Mouse (Mus musculus) E14TG2a.4 (cell line): Measurements from ENCODE around the gene Robo4.
A peak's percentile ranks its signal among the peaks of the same experiment; 100 is the strongest.

Source experiments
- H3K27me3 ChIP-seq: 2 replicates; pipeline ENCODE4 v1.6.1; 2014; ENCODE audit warnings: low read length, control low read depth; ENCODE audit not compliant: insufficient read depth
- H3K36me3 ChIP-seq: 2 replicates; pipeline ENCODE4 v1.6.1; 2014; ENCODE audit warnings: low read length, control low read depth; ENCODE audit not compliant: insufficient read depth
- H3K4me1 ChIP-seq: replicated peaks from 2 replicates; pipeline ENCODE4 v1.6.1; 2014; ENCODE audit warnings: low read depth, low read length, control low read depth
- H3K4me3 ChIP-seq: replicated peaks from 2 replicates; pipeline ENCODE4 v1.5.1; 2014; ENCODE audit warnings: mild to moderate bottlenecking, low read length
- H3K9me3 ChIP-seq: 2 replicates; pipeline ENCODE4 v1.6.1; 2014; ENCODE audit warnings: low read length, control low read depth
- CTCF ChIP-seq: conservative IDR thresholded peaks from 2 replicates; pipeline ENCODE4 v1.5.1; 2014; ENCODE audit warnings: low read length
- NANOG ChIP-seq: IDR thresholded peaks from 2 replicates; pipeline ENCODE4 v1.6.1; 2014; ENCODE audit warnings: borderline replicate concordance, low read length, mixed read lengths
- POU5F1 ChIP-seq: IDR thresholded peaks from 2 replicates; pipeline ENCODE4 v1.6.1; 2014; ENCODE audit warnings: low read length, borderline replicate concordance

Robo4 gene

GRCm38 (mm10) chr9:37460043-37460960 lies 58.6 kb downstream of the Robo4 start:
- no peaks in the 10 kb centered on the region for H3K9me3 ChIP-seq
- TF ChIP-seq POU5F1 (no peak), CTCF (no peak), NANOG (no peak)
- H3K27me3 ChIP-seq = peaks cover 71% of the 10 kb centered on the region

GRCm38 (mm10) chr9:37460961-37461340 lies 59.3 kb downstream of the Robo4 start:
- TF ChIP-seq NANOG (no peak), POU5F1 (no peak), CTCF (no peak)
- Histone ChIP-seq H3K4me3 (peak overlapping the region; percentile 81), H3K4me1 (peaks cover 31% of the 10 kb centered on the region), H3K36me3 (no peaks in the 10 kb centered on the region), H3K9me3 (no peaks in the 10 kb centered on the region), H3K27me3 (peaks cover 65% of the 10 kb centered on the region)

More at GRCm38 (mm10) chr9:37460043-37460960, 58.6 kb downstream of the Robo4 start:
- Histone ChIP-seq H3K36me3 (no peaks in the 10 kb centered on the region), H3K4me1 (peaks cover 35% of the 10 kb centered on the region), H3K4me3 (peak overlapping the region; percentile 81)

GRCm38 (mm10) chr9:37461571-37461970 lies 59.9 kb downstream of the Robo4 start:
- H3K4me1 ChIP-seq = peaks cover 24% of the 10 kb centered on the region
- H3K36me3 ChIP-seq = no peaks in the 10 kb centered on the region
- peaks cover 59% of the 10 kb centered on the region for H3K27me3 ChIP-seq
- H3K9me3 ChIP-seq = no peaks in the 10 kb centered on the region
- TF ChIP-seq POU5F1 (no peak), NANOG (no peak), CTCF (no peak)
- no peak overlapping the region for H3K4me3 ChIP-seq

- Histone ChIP-seq H3K9me3 (no peaks in the 10 kb centered on the region), H3K36me3 (no peaks in the 10 kb centered on the region), H3K27me3 (peaks cover 47% of the 10 kb centered on the region), H3K4me1 (peaks cover 13% of the 10 kb centered on the region), H3K4me3 (no peak overlapping the region)
- peak; percentile 63 for TF ChIP-seq CTCF
- TF ChIP-seq POU5F1 = no peak
Measured at GRCm38 (mm10) chr9:37462764-37463163, 61.1 kb downstream of the Robo4 start.
